Mouse (Mus musculus) forebrain, embryonic 16.5 days (tissue): ENCODE measurements around the gene Dag1. TPM values are rescaled to one million over a fixed set of nuclear protein-coding genes. Genes with fewer than 3 reads are reported as not detected.

Experiments
- ATAC-seq: fragments of 200-750 bp; cut with Nextera tagmentation; 2 replicates; pipeline ENCODE4 v1.8.0; 2017; ENCODE audit warnings: mild to moderate bottlenecking, moderate library complexity
- H3K27ac ChIP-seq: fragments of 300-500 bp; sonication (generic); 2 replicates; pipeline ENCODE4 v1.5.1; 2014; ENCODE audit warnings: low read length, control low read depth
- H3K27me3 ChIP-seq: fragments of 300-500 bp; sonication (generic); replicated peaks from 2 replicates; pipeline ENCODE4 v1.6.1; 2014; ENCODE audit warnings: low read length; ENCODE audit not compliant: control insufficient read depth, insufficient read depth
- H3K36me3 ChIP-seq: fragments of 300-500 bp; sonication (generic); 2 replicates; pipeline ENCODE4 v1.6.1; 2014; ENCODE audit not compliant: control insufficient read depth, insufficient read depth
- H3K4me1 ChIP-seq: fragments of 300-500 bp; sonication (generic); replicated peaks from 2 replicates; pipeline ENCODE4 v1.6.1; 2014; ENCODE audit warnings: low read length; ENCODE audit not compliant: control insufficient read depth, insufficient read depth
- H3K4me2 ChIP-seq: fragments of 300-500 bp; sonication (generic); 2 replicates; pipeline ENCODE4 v1.6.1; 2014; ENCODE audit warnings: mild to moderate bottlenecking, low read length, control low read depth
- H3K4me3 ChIP-seq: fragments of 300-500 bp; sonication (generic); replicated peaks from 2 replicates; pipeline ENCODE4 v1.5.1; 2014; ENCODE audit warnings: mild to moderate bottlenecking, low read length, control low read depth
- H3K9ac ChIP-seq: fragments of 300-500 bp; sonication (generic); replicated peaks from 2 replicates; pipeline ENCODE4 v1.6.1; 2014; ENCODE audit warnings: low read depth, low read length, control low read depth
- H3K9me3 ChIP-seq: fragments of 300-500 bp; sonication (generic); 2 replicates; pipeline ENCODE4 v1.6.1; 2016; ENCODE audit warnings: low read length; ENCODE audit not compliant: control insufficient read depth
- WGBS: fragments of 180-500 bp; shearing (Covaris S2); extraction: QIAGEN DNeasy Blood & Tissue Kit; methylation state at CpG from one replicate; pipeline ENCODE4 v1.1.7; 2014; 5-methylcytosine and 5-hydroxymethylcytosine counted together
- polyA plus RNA-seq: library from polyadenylated mRNA; unstranded; fragments of >200 nt; fragmentation: Nextera tagmentation; extraction: Ambion mirVana; gene quantifications from 2 replicates; pipeline ENCODE4 v1.2.1, GENCODE M21; 2015

Gene Dag1
- polyA plus RNA-seq, 1 experiment from 2014 or later = 56.3 TPM

- Histone ChIP-seq H3K9me3 (no peaks in the 10 kb centered on the region), H3K27ac (no peak overlapping the region), H3K4me3 (no peak overlapping the region), H3K27me3 (no peaks in the 10 kb centered on the region), H3K4me2 (no peak overlapping the region), H3K36me3 (no peaks in the 10 kb centered on the region), H3K9ac (no peak overlapping the region; the same call in 1 of the 2 replicates), H3K4me1 (peaks cover 20% of the 10 kb centered on the region)
- no peak for ATAC-seq
- WGBS = 46% methylated on average over 6 of the region's 6 CpGs
Measured at GRCm38 (mm10) chr9:108187616-108188015, 76.1 kb downstream of the Dag1 start.

- peaks cover 20% of the 10 kb centered on the region for H3K4me1 ChIP-seq
- H3K9ac ChIP-seq = no peak overlapping the region
- H3K27me3 ChIP-seq = no peaks in the 10 kb centered on the region
- H3K36me3 ChIP-seq = no peaks in the 10 kb centered on the region
- no peak for ATAC-seq
- H3K4me2 ChIP-seq = no peak overlapping the region
- H3K27ac ChIP-seq = no peak overlapping the region
- no peaks in the 10 kb centered on the region for H3K9me3 ChIP-seq
- no peak overlapping the region for H3K4me3 ChIP-seq
- 87% methylated on average over 8 of the region's 8 CpGs for WGBS
Measured at GRCm38 (mm10) chr9:108185786-108186185, 78.0 kb downstream of the Dag1 start.

GRCm38 (mm10) chr9:108183531-108183994 is 80.2 kb downstream of the Dag1 start:
- H3K36me3 ChIP-seq = no peaks in the 10 kb centered on the region
- H3K4me2 ChIP-seq = no peak overlapping the region
- no peak overlapping the region for H3K27ac ChIP-seq
- H3K9me3 ChIP-seq = no peaks in the 10 kb centered on the region
- no peaks in the 10 kb centered on the region for H3K27me3 ChIP-seq
- no peak overlapping the region for H3K4me3 ChIP-seq
- H3K4me1 ChIP-seq = peaks cover 7% of the 10 kb centered on the region
- no peak overlapping the region for H3K9ac ChIP-seq
- no peak for ATAC-seq
- 92% methylated on average over 19 of the region's 19 CpGs for WGBS

- peaks cover 1% of the 10 kb centered on the region for H3K4me1 ChIP-seq
- H3K9me3 ChIP-seq = no peaks in the 10 kb centered on the region
- no peak overlapping the region for H3K4me2 ChIP-seq
- H3K4me3 ChIP-seq = no peak overlapping the region
- H3K27me3 ChIP-seq = no peaks in the 10 kb centered on the region
- no peak for ATAC-seq
- H3K27ac ChIP-seq = no peak overlapping the region
- H3K36me3 ChIP-seq = no peaks in the 10 kb centered on the region
- 68% methylated on average over 11 of the region's 11 CpGs for WGBS
- H3K9ac ChIP-seq = no peak overlapping the region
Measured at GRCm38 (mm10) chr9:108182806-108183506, 80.8 kb downstream of the Dag1 start.

GRCm38 (mm10) chr9:108178391-108178790 is 85.4 kb downstream of the Dag1 start:
- Histone ChIP-seq H3K4me2 (no peak overlapping the region), H3K9me3 (no peaks in the 10 kb centered on the region), H3K9ac (no peak overlapping the region), H3K27me3 (no peaks in the 10 kb centered on the region), H3K4me1 (0 out of 2 replicates have a peak, but pooled peaks cover 2% of the 10 kb centered on the region), H3K4me3 (no peak overlapping the region), H3K36me3 (no peaks in the 10 kb centered on the region), H3K27ac (no peak overlapping the region)
- no peak for ATAC-seq
- 82% methylated on average over 5 of the region's 5 CpGs for WGBS

- Histone ChIP-seq H3K4me3 (no peak overlapping the region), H3K27me3 (no peaks in the 10 kb centered on the region), H3K27ac (no peak overlapping the region), H3K9ac (no peak overlapping the region), H3K36me3 (no peaks in the 10 kb centered on the region), H3K9me3 (no peaks in the 10 kb centered on the region), H3K4me2 (no peak overlapping the region), H3K4me1 (0 out of 2 replicates have a peak, but pooled peaks cover 2% of the 10 kb centered on the region)
- ATAC-seq = no peak
- WGBS = 75% methylated on average over 19 of the region's 19 CpGs
Measured at GRCm38 (mm10) chr9:108175116-108175838, 88.5 kb downstream of the Dag1 start.

- Histone ChIP-seq H3K27ac (no peak overlapping the region), H3K4me2 (no peak overlapping the region), H3K4me1 (0 out of 2 replicates have a peak, but pooled peaks cover 2% of the 10 kb centered on the region), H3K9ac (no peak overlapping the region), H3K27me3 (no peaks in the 10 kb centered on the region), H3K4me3 (no peak overlapping the region), H3K36me3 (no peaks in the 10 kb centered on the region), H3K9me3 (no peaks in the 10 kb centered on the region)
- whole genome bisulfite sequencing = 66% methylated on average over 5 of the region's 5 CpGs
- no peak for ATAC-seq
Measured at GRCm38 (mm10) chr9:108172777-108173350, 90.9 kb downstream of the Dag1 start.

- Histone ChIP-seq H3K4me3 (no peak overlapping the region), H3K4me2 (no peak overlapping the region), H3K27ac (no peak overlapping the region), H3K4me1 (no peaks in the 10 kb centered on the region), H3K27me3 (no peaks in the 10 kb centered on the region), H3K9me3 (no peaks in the 10 kb centered on the region), H3K9ac (no peak overlapping the region), H3K36me3 (no peaks in the 10 kb centered on the region)
- no peak for ATAC-seq
- WGBS = 83% methylated on average over 10 of the region's 10 CpGs
Measured at GRCm38 (mm10) chr9:108169751-108170150, 94.0 kb downstream of the Dag1 start.

- WGBS = 42% methylated on average over 8 of the region's 8 CpGs
- ATAC-seq = no peak
- no peak overlapping the region for H3K4me3 ChIP-seq
- H3K4me1 ChIP-seq = no peaks in the 10 kb centered on the region
- H3K36me3 ChIP-seq = no peaks in the 10 kb centered on the region
- no peak overlapping the region for H3K9ac ChIP-seq
- no peaks in the 10 kb centered on the region for H3K9me3 ChIP-seq
- H3K27ac ChIP-seq = no peak overlapping the region
- no peak overlapping the region for H3K4me2 ChIP-seq
- H3K27me3 ChIP-seq = no peaks in the 10 kb centered on the region
Measured at GRCm38 (mm10) chr9:108165143-108165542, 98.6 kb downstream of the Dag1 start.
